Mouse (Mus musculus) frontal cortex, adult (tissue): ENCODE measurements at regions not wholly inside any gene's neighbourhood (a gene's known extent, or its start where the extent isn't known, plus 50 kb on each side); places are given as distances from the start of the nearest gene placed in this dataset.
A peak's percentile ranks its signal among the peaks of the same experiment; 100 is the strongest.

Experiments used
- ATAC-seq: cut with Nextera tagmentation; 2 replicates; pipeline ENCODE4 v1.9.2; 2017; ENCODE audit warnings: mild to moderate bottlenecking, moderate library complexity, mixed read lengths; ENCODE audit not compliant: low TSS enrichment

- ATAC-seq = peak; percentile 99
Measured at GRCm38 (mm10) chr5:62339958-62340597, 425.9 kb downstream of the Arap2 start.

GRCm38 (mm10) chr5:62320682-62321081, 445.3 kb downstream of the Arap2 start:
- peak; percentile 50; the same call in 1 of the 2 replicates for ATAC-seq

GRCm38 (mm10) chr5:62305561-62305960, 460.4 kb downstream of the Arap2 start:
- ATAC-seq = no peak

- no peak for ATAC-seq
Measured at GRCm38 (mm10) chr5:62296858-62297257, 469.1 kb downstream of the Arap2 start.
